Mouse (Mus musculus) cerebellum, postnatal 36 days (tissue): ENCODE data around the gene Arhgef15.

Experiments used
- DNase-seq, 2 experiments: peaks; one replicate each; pipeline ENCODE4 v3.0.0; 2021 to 2022; ENCODE audit warnings: mixed read lengths in 2 of 2

The Arhgef15 gene

GRCm38 (mm10) chr11:68911531-68912177 lies 45.6 kb downstream of the Arhgef15 start:
- DNase-seq: no peak

GRCm38 (mm10) chr11:68908846-68909503 lies 48.3 kb downstream of the Arhgef15 start:
- no peak for DNase-seq

- no peak for DNase-seq
Measured at GRCm38 (mm10) chr11:68907251-68907650, 50.0 kb downstream of the Arhgef15 start.

- no peak for DNase-seq
Measured at GRCm38 (mm10) chr11:68906461-68906790, 50.9 kb downstream of the Arhgef15 start.

GRCm38 (mm10) chr11:68905665-68906460 lies 51.4 kb downstream of the Arhgef15 start:
- no peak for DNase-seq

GRCm38 (mm10) chr11:68905138-68905531 lies 52.1 kb downstream of the Arhgef15 start:
- DNase-seq: no peak

GRCm38 (mm10) chr11:68904375-68905137 lies 52.7 kb downstream of the Arhgef15 start:
- DNase-seq: peak; percentile 69 to 82

GRCm38 (mm10) chr11:68903775-68904174 lies 53.5 kb downstream of the Arhgef15 start:
- no peak for DNase-seq

- DNase-seq: no peak
Measured at GRCm38 (mm10) chr11:68902823-68903222, 54.5 kb downstream of the Arhgef15 start.

GRCm38 (mm10) chr11:68902367-68902766 lies 54.9 kb downstream of the Arhgef15 start:
- no peak for DNase-seq

GRCm38 (mm10) chr11:68902047-68902364 lies 55.3 kb downstream of the Arhgef15 start:
- DNase-seq: no peak

GRCm38 (mm10) chr11:68901351-68902046 lies 55.8 kb downstream of the Arhgef15 start, which contains the start of gene Rpl26:
Rpl26 (plus strand) TSS chr11:68901583.
- DNase-seq: peak; percentile 99 to 100

GRCm38 (mm10) chr11:68900519-68901350 lies 56.5 kb downstream of the Arhgef15 start:
- no peak for DNase-seq

GRCm38 (mm10) chr11:68899815-68900214 lies 57.5 kb downstream of the Arhgef15 start:
- DNase-seq: no peak

- no peak for DNase-seq
Measured at GRCm38 (mm10) chr11:68898790-68899189, 58.5 kb downstream of the Arhgef15 start.

GRCm38 (mm10) chr11:68897838-68898237 lies 59.4 kb downstream of the Arhgef15 start:
- DNase-seq: no peak

- peak; percentile 26 to 45 for DNase-seq
Measured at GRCm38 (mm10) chr11:68897120-68897519, 60.2 kb downstream of the Arhgef15 start.

GRCm38 (mm10) chr11:68896247-68896646 lies 61.0 kb downstream of the Arhgef15 start:
- DNase-seq: no peak

GRCm38 (mm10) chr11:68893911-68894464 lies 63.3 kb downstream of the Arhgef15 start:
- DNase-seq: no peak
